Mouse (Mus musculus) bone marrow, adult 2 months (tissue): ENCODE results near the gene Dock3.

Source experiments
- CTCF ChIP-seq: fragments of 200-500 bp; IDR thresholded peaks from 2 replicates; pipeline ENCODE4 v1.5.1; 2011; ENCODE audit warnings: low read length, control low read depth; ENCODE audit not compliant: control insufficient read depth, insufficient read depth
- POLR2A ChIP-seq: fragments of 200-500 bp; IDR thresholded peaks from 2 replicates; pipeline ENCODE4 v1.6.1; 2011; ENCODE audit warnings: low read depth, mild to moderate bottlenecking, control low read depth, low read length, borderline replicate concordance; ENCODE audit not compliant: control insufficient read depth

DNA sequence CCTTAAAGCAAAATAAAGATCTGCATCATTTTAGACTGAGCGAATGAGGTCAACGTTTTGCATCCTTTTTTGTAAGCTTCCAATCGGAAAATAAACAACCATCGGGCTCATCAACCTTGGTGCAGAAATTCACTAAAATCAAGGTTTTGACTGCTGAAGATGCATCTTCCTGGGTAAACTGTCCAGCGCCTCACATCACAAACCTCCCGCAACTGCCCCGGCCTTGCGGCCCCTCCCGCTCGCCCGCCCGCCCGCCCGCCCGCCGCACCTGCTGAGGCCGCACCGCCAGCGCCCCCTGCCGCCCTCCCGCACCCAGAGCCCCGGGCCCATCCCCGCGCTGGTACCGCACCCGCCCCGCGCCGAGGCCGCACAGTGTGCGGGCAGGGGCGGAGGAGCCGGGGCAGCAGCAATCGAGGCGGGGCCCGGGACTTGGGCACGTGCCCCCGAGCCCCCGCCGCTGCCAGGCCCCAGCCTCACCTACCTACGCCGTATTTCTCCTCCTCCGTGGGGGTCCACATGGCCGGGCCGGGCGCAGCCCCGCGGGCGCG, 644 bp downstream of the Dock3 start:
- no peak for TF ChIP-seq CTCF
- no peak for TF ChIP-seq POLR2A
